Mouse (Mus musculus): ENCODE measurements around the gene Dhx32.

- no peak for TF ChIP-seq GATA1 (IDR thresholded peaks at IDR 0.05; ENCODE audit: borderline replicate concordance, low read length)
- TF ChIP-seq FLI1 (IDR thresholded peaks at IDR 0.05; ENCODE audit: low read length) = no peak
These were observed 52.0 kb downstream of the Dhx32 start for GRCm38 (mm10) chr7:133730324-133731191.
